Mouse (Mus musculus) testis, adult 2 months (tissue): ENCODE data around the gene Col5a1. TPM values are rescaled to one million over a fixed set of nuclear protein-coding genes. Genes with fewer than 3 reads are reported as not detected.

Experiments used
- H3K27ac ChIP-seq: fragments of 200-500 bp; 2 replicates; pipeline ENCODE4 v1.5.1; 2012; ENCODE audit warnings: low read depth, low read length; ENCODE audit not compliant: control insufficient read depth, insufficient read depth
- H3K27me3 ChIP-seq: fragments of 200-500 bp; 2 replicates; pipeline ENCODE4 v1.6.1; 2012; ENCODE audit warnings: mild to moderate bottlenecking, low read length, moderate library complexity; ENCODE audit not compliant: control insufficient read depth, insufficient read depth
- H3K36me3 ChIP-seq: fragments of 200-500 bp; 2 replicates; pipeline ENCODE4 v1.6.1; 2012; ENCODE audit warnings: mild to moderate bottlenecking, low read length; ENCODE audit not compliant: control insufficient read depth, insufficient read depth
- H3K4me1 ChIP-seq: fragments of 200-500 bp; 2 replicates; pipeline ENCODE4 v1.6.1; 2012; ENCODE audit warnings: low read length; ENCODE audit not compliant: control insufficient read depth, insufficient read depth
- H3K4me3 ChIP-seq: fragments of 200-500 bp; 2 replicates; pipeline ENCODE4 v1.5.1; 2012; ENCODE audit warnings: low read depth, mild to moderate bottlenecking, low read length, moderate library complexity, mixed read lengths; ENCODE audit not compliant: control insufficient read depth
- CTCF ChIP-seq: fragments of 200-500 bp; IDR thresholded peaks from 2 replicates; pipeline ENCODE4 v1.5.1; 2012; ENCODE audit warnings: low read depth, mild to moderate bottlenecking, inconsistent platforms, low read length, moderate library complexity; ENCODE audit not compliant: control insufficient read depth, insufficient read depth, insufficient replicate concordance
- POLR2A ChIP-seq: fragments of 200-500 bp; IDR thresholded peaks from 2 replicates; pipeline ENCODE4 v1.6.1; 2012; ENCODE audit warnings: low read depth, mild to moderate bottlenecking, inconsistent platforms, low read length, moderate library complexity; ENCODE audit not compliant: control insufficient read depth
- polyA plus RNA-seq: library from polyadenylated mRNA; depleted of rRNA; stranded (reverse); fragments of >200 nt; gene quantifications from 2 replicates; pipeline ENCODE4 v1.2.3, GENCODE M21; 2012

Col5a1 gene
- polyA plus RNA-seq, 1 experiment = 14.2 TPM

GRCm38 (mm10) chr2:27936607-27937191 lies 50.5 kb downstream of the Col5a1 start:
- no peaks in the 10 kb centered on the region for H3K4me1 ChIP-seq
- H3K27ac ChIP-seq = no peak overlapping the region

GRCm38 (mm10) chr2:27939433-27939832 lies 53.2 kb downstream of the Col5a1 start:
- Histone ChIP-seq H3K27ac (no peak overlapping the region), H3K4me3 (no peak overlapping the region), H3K36me3 (no peaks in the 10 kb centered on the region), H3K27me3 (no peaks in the 10 kb centered on the region), H3K4me1 (no peaks in the 10 kb centered on the region)
- no peak for TF ChIP-seq POLR2A
- no peak for TF ChIP-seq CTCF

More at GRCm38 (mm10) chr2:27936607-27937191, 50.5 kb downstream of the Col5a1 start:
- no peaks in the 10 kb centered on the region for H3K27me3 ChIP-seq
- no peaks in the 10 kb centered on the region for H3K36me3 ChIP-seq
- TF ChIP-seq CTCF (no peak), POLR2A (no peak)
- H3K4me3 ChIP-seq = no peak overlapping the region

- TF ChIP-seq CTCF = no peak
- TF ChIP-seq POLR2A = no peak
- Histone ChIP-seq H3K4me3 (no peak overlapping the region), H3K27ac (no peak overlapping the region), H3K27me3 (no peaks in the 10 kb centered on the region), H3K36me3 (no peaks in the 10 kb centered on the region), H3K4me1 (no peaks in the 10 kb centered on the region)
Observed at GRCm38 (mm10) chr2:27940144-27940543, 53.9 kb downstream of the Col5a1 start.

GRCm38 (mm10) chr2:27947252-27947651 lies 61.0 kb downstream of the Col5a1 start:
- Histone ChIP-seq H3K27ac (no peak overlapping the region), H3K4me3 (no peak overlapping the region), H3K36me3 (no peaks in the 10 kb centered on the region), H3K4me1 (no peaks in the 10 kb centered on the region), H3K27me3 (no peaks in the 10 kb centered on the region)
- TF ChIP-seq CTCF (no peak), POLR2A (no peak)

GRCm38 (mm10) chr2:27947917-27948316 lies 61.7 kb downstream of the Col5a1 start:
- Histone ChIP-seq H3K4me3 (no peak overlapping the region), H3K27me3 (no peaks in the 10 kb centered on the region), H3K36me3 (no peaks in the 10 kb centered on the region), H3K4me1 (no peaks in the 10 kb centered on the region), H3K27ac (no peak overlapping the region)
- no peak for TF ChIP-seq POLR2A
- TF ChIP-seq CTCF = no peak

- Histone ChIP-seq H3K27me3 (no peaks in the 10 kb centered on the region), H3K27ac (no peak overlapping the region), H3K36me3 (no peaks in the 10 kb centered on the region), H3K4me3 (no peak overlapping the region), H3K4me1 (peaks cover 3% of the 10 kb centered on the region; the same call in 1 of the 2 replicates)
- TF ChIP-seq CTCF (no peak), POLR2A (no peak)
Observed at GRCm38 (mm10) chr2:27953866-27954265, 67.6 kb downstream of the Col5a1 start.

GRCm38 (mm10) chr2:27954924-27955323 lies 68.7 kb downstream of the Col5a1 start:
- Histone ChIP-seq H3K27me3 (no peaks in the 10 kb centered on the region), H3K4me3 (no peak overlapping the region), H3K27ac (no peak overlapping the region), H3K36me3 (no peaks in the 10 kb centered on the region), H3K4me1 (peaks cover 3% of the 10 kb centered on the region; the same call in 1 of the 2 replicates)
- TF ChIP-seq CTCF (no peak), POLR2A (no peak)

- TF ChIP-seq POLR2A = no peak
- TF ChIP-seq CTCF = no peak
- no peak overlapping the region for H3K27ac ChIP-seq
- no peaks in the 10 kb centered on the region for H3K27me3 ChIP-seq
- peaks cover 3% of the 10 kb centered on the region; the same call in 1 of the 2 replicates for H3K4me1 ChIP-seq
- H3K4me3 ChIP-seq = no peak overlapping the region
- no peaks in the 10 kb centered on the region for H3K36me3 ChIP-seq
Observed at GRCm38 (mm10) chr2:27956751-27957150, 70.5 kb downstream of the Col5a1 start.
